Mouse (Mus musculus) neural tube, embryonic 12.5 days (tissue): ENCODE measurements around the gene Rab3c. TPM values are rescaled to one million over a fixed set of nuclear protein-coding genes. Genes with fewer than 3 reads are reported as not detected.

Experiments
- ATAC-seq: fragments of 200-750 bp; cut with Nextera tagmentation; 2 replicates; pipeline ENCODE4 v1.8.0; 2017; ENCODE audit warnings: low read depth, mild to moderate bottlenecking, moderate TSS enrichment, moderate library complexity; ENCODE audit not compliant: low FRiP score
- H3K27ac ChIP-seq: fragments of 300-500 bp; sonication (generic); 2 replicates; pipeline ENCODE4 v1.5.1; 2016
- H3K27me3 ChIP-seq: fragments of 300-500 bp; sonication (generic); replicated peaks from 2 replicates; pipeline ENCODE4 v1.6.1; 2016; ENCODE audit warnings: mild to moderate bottlenecking
- H3K36me3 ChIP-seq: fragments of 300-500 bp; sonication (generic); 2 replicates; pipeline ENCODE4 v1.6.1; 2016; ENCODE audit warnings: mild to moderate bottlenecking
- H3K4me1 ChIP-seq: fragments of 300-500 bp; sonication (generic); 2 replicates; pipeline ENCODE4 v1.6.1; 2016
- H3K4me2 ChIP-seq: fragments of 300-500 bp; sonication (generic); replicated peaks from 2 replicates; pipeline ENCODE4 v1.6.1; 2016; ENCODE audit warnings: mild to moderate bottlenecking
- H3K4me3 ChIP-seq: fragments of 300-500 bp; sonication (generic); 2 replicates; pipeline ENCODE4 v1.5.1; 2016
- H3K9ac ChIP-seq: fragments of 300-500 bp; sonication (generic); 2 replicates; pipeline ENCODE4 v1.6.1; 2016; ENCODE audit warnings: mild to moderate bottlenecking
- H3K9me3 ChIP-seq: fragments of 300-500 bp; sonication (generic); 2 replicates; pipeline ENCODE4 v1.6.1; 2016; ENCODE audit warnings: mild to moderate bottlenecking
- WGBS: fragments of 180-500 bp; shearing (Covaris S2); methylation state at CpG from one replicate; pipeline ENCODE4 v1.1.7; 2016; 5-methylcytosine and 5-hydroxymethylcytosine counted together
- polyA plus RNA-seq: library from polyadenylated mRNA; unstranded; fragments of >200 nt; fragmentation: Nextera tagmentation; extraction: Ambion mirVana; gene quantifications from 2 replicates; pipeline ENCODE4 v1.2.1, GENCODE M21; 2016

Gene Rab3c
- polyA plus RNA-seq, 1 experiment from 2014 or later = 92.4 TPM

DNA sequence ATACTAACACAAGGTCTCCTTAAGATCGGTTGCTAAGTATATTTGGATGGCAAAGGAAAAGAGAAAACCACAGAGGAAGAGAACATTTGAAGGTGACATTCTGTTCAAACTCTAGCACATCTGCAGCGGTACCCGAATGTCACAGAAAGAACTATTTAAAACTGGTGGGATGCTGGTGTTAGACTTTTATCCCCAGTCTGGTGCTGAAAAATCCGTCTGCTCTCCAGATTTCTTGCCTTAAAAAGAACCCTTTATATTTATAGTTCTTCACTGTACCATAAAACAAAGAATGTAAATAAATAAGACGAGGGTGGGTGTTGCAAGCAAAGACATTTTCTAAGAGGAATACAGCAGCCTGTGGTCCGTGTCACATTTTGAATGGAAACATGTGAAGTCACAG, 105.1 kb downstream of the Rab3c start:
- Histone ChIP-seq H3K9me3 (no peaks in the 10 kb centered on the region), H3K4me1 (no peaks in the 10 kb centered on the region), H3K27me3 (no peaks in the 10 kb centered on the region), H3K27ac (no peak overlapping the region), H3K4me3 (no peak overlapping the region), H3K4me2 (no peak overlapping the region), H3K36me3 (no peaks in the 10 kb centered on the region), H3K9ac (no peak overlapping the region)
- no peak for ATAC-seq
- 80% methylated on average over 6 of the region's 6 CpGs for WGBS

DNA sequence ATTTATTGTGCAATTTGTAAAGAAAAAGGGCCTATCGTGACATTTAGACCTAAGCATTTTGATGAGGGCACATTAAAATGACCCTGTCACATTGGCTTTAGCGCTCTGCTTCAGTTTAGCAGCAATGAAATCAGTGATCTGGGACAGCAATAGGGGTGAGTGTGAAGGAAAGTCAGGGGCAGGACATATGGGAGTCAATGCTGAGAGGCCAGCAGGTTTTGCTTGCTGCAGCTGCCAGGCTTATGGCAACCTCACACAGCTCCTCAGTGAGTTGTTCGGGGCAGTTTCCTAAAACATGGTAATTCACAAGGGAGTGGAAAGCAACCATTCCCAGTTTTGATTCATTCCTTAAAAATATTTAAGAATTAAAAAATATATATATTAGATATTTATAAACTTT, 111.1 kb downstream of the Rab3c start:
- Histone ChIP-seq H3K4me3 (no peak overlapping the region), H3K4me1 (peaks cover 14% of the 10 kb centered on the region), H3K9me3 (no peaks in the 10 kb centered on the region), H3K9ac (no peak overlapping the region), H3K4me2 (no peak overlapping the region), H3K36me3 (no peaks in the 10 kb centered on the region), H3K27ac (no peak overlapping the region), H3K27me3 (no peaks in the 10 kb centered on the region)
- no peak for ATAC-seq
- 71% methylated on average over 3 of the region's 3 CpGs for WGBS

DNA sequence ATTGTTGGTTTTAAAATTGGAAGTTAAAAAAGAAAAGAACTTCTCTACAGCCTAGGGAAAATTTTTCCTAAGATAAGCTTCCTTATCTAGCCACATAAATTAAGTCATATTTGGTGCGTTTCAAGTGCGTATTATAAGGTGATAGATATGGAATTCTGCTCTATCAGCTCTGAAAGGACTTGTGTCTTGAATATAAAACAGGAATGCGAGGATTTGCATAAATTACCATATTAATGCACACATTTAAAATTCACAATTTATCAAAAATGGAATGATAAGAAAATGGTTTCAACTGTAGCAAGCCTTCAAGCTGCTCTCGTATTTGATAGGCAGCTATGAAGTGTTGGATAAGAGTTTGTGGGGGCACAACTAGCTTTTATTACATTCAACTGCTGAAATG, 111.6 kb downstream of the Rab3c start:
- Histone ChIP-seq H3K27me3 (no peaks in the 10 kb centered on the region), H3K4me3 (no peak overlapping the region), H3K4me1 (peaks cover 14% of the 10 kb centered on the region), H3K27ac (no peak overlapping the region), H3K9ac (no peak overlapping the region), H3K9me3 (no peaks in the 10 kb centered on the region), H3K4me2 (no peak overlapping the region), H3K36me3 (no peaks in the 10 kb centered on the region)
- ATAC-seq = no peak
- WGBS = 64% methylated on average over 4 of the region's 4 CpGs

DNA sequence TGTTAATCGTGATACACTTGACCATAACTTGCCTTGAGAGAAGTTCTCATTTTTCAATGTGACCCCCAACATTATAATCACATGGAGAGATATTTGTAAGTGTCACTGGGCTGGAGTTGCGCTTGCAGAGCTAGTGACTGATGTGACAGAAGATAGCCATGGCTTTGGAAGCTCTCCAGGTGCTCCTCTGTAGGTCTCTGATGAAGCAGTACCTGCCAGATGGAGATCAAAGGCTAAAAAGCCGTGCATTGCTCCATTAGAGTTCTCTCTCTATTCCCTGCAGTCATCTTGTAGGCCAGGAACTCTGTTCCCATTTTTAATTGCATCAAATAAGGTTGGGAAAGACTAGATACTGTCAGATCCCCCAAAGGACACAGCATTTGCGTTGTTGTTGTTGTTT, 112.2 kb downstream of the Rab3c start:
- WGBS = 89% methylated on average over 4 of the region's 4 CpGs
- peaks cover 14% of the 10 kb centered on the region for H3K4me1 ChIP-seq
- H3K4me3 ChIP-seq = no peak overlapping the region
- no peak overlapping the region for H3K4me2 ChIP-seq
- no peak overlapping the region for H3K27ac ChIP-seq
- no peaks in the 10 kb centered on the region for H3K9me3 ChIP-seq
- no peak for ATAC-seq
- no peaks in the 10 kb centered on the region for H3K36me3 ChIP-seq
- H3K9ac ChIP-seq = no peak overlapping the region
- no peaks in the 10 kb centered on the region for H3K27me3 ChIP-seq

DNA sequence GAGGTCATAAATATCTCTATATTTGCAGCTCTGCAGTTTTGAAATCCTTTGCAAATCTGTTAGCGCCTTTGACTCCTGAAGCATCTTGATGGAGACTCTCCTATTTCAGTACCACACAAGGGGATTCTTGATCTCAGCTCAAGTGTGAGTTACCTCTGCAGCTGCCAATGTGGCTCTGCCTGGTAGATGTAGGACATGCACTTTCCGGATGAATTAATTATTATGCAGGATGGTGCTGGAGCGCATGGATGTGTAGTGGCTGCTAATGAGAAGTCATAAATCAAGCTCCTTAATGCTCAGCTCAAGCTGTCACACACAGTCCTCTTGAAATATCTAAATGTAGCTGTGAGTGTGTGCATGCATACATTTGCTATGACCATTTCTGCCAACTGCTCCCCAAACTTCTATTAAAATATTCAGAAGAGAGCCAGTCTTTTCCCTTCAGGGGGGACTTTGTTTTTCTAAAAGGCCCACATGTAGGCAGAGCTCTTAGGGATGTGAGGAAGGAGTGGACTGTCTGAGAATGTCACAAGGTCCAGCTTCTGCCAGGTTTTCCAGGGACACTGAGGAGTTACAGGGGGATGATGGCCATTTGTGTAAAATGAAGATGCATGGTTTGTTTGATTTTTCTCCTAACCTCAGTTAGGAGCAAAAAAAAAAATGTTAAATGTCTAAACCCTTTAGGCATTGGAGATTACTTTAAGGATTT, 114.0 kb downstream of the Rab3c start:
- Histone ChIP-seq H3K9ac (no peak overlapping the region), H3K27ac (0 out of 2 replicates have a peak overlapping the region, but pooled peaks have one; percentile 37), H3K4me2 (no peak overlapping the region), H3K36me3 (no peaks in the 10 kb centered on the region), H3K27me3 (no peaks in the 10 kb centered on the region), H3K9me3 (no peaks in the 10 kb centered on the region), H3K4me1 (peaks cover 14% of the 10 kb centered on the region), H3K4me3 (no peak overlapping the region)
- peak; percentile 96 for ATAC-seq
- 48% methylated on average over 3 of the region's 3 CpGs for WGBS

DNA sequence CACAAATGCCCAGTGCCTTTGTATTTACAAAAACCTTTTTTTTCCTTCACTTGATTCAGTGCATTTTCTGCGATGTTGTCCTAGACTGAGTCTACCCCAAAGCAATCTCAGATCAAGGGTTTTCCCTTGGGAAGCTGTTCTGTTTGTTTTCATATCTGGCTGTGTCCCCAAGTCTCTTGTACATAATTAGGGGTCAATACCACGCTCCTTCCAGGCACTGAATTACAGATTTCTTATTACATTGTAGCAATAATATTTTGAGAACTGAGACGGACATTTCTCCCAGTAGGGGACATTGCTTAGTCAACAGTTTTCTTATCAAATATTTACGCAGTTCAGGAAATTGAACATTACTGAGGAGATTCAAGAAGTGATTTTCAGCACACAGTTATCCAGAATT, 120.8 kb downstream of the Rab3c start:
- Histone ChIP-seq H3K27ac (no peak overlapping the region), H3K4me1 (peaks cover 9% of the 10 kb centered on the region), H3K9me3 (no peaks in the 10 kb centered on the region), H3K4me2 (no peak overlapping the region), H3K4me3 (no peak overlapping the region), H3K9ac (no peak overlapping the region), H3K27me3 (no peaks in the 10 kb centered on the region), H3K36me3 (no peaks in the 10 kb centered on the region)
- 56% methylated on average over 4 of the region's 4 CpGs for WGBS
- no peak for ATAC-seq

DNA sequence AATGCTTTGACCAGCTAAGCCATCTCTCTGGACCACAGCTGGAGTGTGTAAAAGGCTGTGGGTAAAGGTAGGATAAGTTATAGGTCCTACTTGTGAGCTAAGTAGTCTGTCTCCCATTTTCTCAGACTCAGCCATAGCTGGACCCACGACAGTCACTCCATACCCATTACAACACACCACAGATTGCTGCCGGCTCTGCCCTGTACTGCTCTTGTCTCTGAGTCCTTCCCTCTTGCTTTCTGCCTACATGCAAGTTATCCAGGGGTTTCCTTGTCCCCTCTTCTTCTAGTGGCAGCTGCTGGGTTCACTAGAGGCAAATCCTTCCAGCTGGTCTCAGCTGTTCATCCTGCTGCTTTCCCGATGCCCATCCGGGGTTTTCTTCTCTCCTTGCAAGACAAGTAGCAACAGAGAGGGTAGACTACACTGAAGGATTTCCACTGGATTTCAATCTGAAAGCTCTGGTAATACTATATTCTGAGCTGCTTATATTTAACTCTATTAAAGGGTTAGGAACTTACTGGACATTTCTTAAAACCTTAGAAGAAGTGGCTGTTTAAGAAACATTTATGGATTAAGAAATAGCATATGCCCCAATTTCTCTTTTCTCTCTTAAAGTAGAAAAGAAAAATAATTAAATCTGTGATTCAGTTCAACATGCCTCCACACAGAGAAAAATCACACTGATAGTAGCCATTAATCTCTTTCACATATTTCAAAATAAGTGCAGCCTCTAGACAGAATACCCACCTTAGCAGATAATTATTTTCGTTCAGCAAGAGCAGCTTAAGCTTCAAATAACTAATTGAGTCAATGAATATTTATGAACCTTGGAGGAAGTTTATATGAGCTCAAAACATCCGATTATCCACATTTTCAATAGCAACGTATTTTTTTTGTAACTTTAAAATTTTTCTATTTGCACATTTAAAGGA, 121.9 kb downstream of the Rab3c start:
- Histone ChIP-seq H3K4me3 (no peak overlapping the region), H3K27ac (peak overlapping the region; percentile 26; the same call in 1 of the 2 replicates), H3K36me3 (no peaks in the 10 kb centered on the region), H3K4me2 (no peak overlapping the region), H3K9ac (no peak overlapping the region), H3K4me1 (peaks cover 9% of the 10 kb centered on the region), H3K27me3 (no peaks in the 10 kb centered on the region), H3K9me3 (no peaks in the 10 kb centered on the region)
- no peak; the same call in 1 of the 2 replicates for ATAC-seq
- 57% methylated on average over 7 of the region's 7 CpGs for WGBS

DNA sequence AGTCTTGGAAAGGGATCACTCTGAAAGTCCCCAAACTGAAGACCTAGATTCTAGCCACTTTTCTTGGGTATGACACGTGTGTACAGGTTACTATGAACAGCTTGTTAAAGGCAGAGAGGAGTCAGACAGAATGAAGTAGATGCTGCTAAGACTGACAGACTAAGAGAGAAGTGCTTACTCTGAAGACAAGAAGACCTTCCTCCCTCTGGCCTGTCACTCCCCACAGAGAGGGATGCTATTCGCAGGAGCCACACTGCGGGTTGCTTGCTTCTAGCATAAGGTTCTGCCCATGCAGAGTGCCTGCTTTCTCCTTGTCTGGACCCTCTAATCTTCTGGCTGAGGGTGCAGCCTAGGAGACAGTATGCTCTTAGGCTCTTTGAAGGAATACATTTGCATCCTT, 135.3 kb downstream of the Rab3c start:
- no peak overlapping the region for H3K9ac ChIP-seq
- no peak overlapping the region for H3K4me2 ChIP-seq
- peak overlapping the region; percentile 21; the same call in 1 of the 2 replicates for H3K27ac ChIP-seq
- 61% methylated on average over 3 of the region's 3 CpGs for WGBS
- H3K9me3 ChIP-seq = no peaks in the 10 kb centered on the region
- ATAC-seq = peak; percentile 41; the same call in 1 of the 2 replicates
- no peak overlapping the region for H3K4me3 ChIP-seq
- no peaks in the 10 kb centered on the region for H3K27me3 ChIP-seq
- H3K36me3 ChIP-seq = no peaks in the 10 kb centered on the region
- peaks cover 10% of the 10 kb centered on the region for H3K4me1 ChIP-seq

DNA sequence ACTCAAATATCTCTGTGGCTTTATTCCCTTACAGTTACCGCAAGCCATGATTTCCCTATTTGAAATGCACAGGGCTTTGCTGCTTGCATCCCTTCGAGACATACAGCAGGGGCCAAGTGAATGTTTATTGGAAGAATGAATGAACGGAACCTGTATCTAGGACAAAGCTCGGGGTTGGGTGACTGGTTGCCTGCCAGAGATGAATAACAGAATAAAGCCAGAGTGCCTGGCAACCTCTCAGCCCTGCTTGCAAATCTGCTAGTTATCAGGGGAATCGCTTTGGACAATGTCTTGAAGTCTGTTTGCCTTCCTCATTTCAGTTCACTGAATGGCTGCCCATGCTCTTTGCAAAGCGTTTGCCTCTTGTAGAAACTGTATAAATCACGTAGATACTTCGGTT, 135.8 kb downstream of the Rab3c start:
- no peak overlapping the region for H3K9ac ChIP-seq
- 49% methylated on average over 8 of the region's 8 CpGs for WGBS
- H3K4me3 ChIP-seq = no peak overlapping the region
- H3K9me3 ChIP-seq = no peaks in the 10 kb centered on the region
- H3K4me1 ChIP-seq = peaks cover 10% of the 10 kb centered on the region
- H3K27me3 ChIP-seq = no peaks in the 10 kb centered on the region
- H3K4me2 ChIP-seq = no peak overlapping the region
- ATAC-seq = peak; percentile 68; the same call in 1 of the 2 replicates
- H3K36me3 ChIP-seq = no peaks in the 10 kb centered on the region
- peak overlapping the region; percentile 21; the same call in 1 of the 2 replicates for H3K27ac ChIP-seq

DNA sequence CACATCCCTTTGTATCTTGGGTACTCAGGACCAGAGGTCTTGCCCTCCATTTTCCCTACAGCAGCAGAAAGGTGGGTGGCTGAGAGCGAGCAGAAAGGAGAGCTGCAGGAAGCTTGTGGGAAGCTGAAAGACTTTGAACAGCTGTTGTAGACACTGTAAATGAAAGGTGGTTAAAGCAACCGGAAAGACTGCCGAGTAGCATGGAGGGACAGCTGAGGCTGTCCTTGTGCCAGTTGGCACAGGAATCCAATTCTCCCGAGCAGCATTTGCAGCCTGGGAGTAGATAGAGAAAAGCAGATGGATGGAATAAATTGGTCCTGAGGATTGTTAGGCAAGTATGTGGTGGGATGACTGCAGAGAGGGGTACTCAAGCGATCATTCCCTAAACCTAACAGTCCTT, 141.5 kb downstream of the Rab3c start:
- Histone ChIP-seq H3K4me2 (no peak overlapping the region), H3K9me3 (no peaks in the 10 kb centered on the region), H3K36me3 (no peaks in the 10 kb centered on the region), H3K4me1 (no peaks in the 10 kb centered on the region), H3K27me3 (no peaks in the 10 kb centered on the region), H3K27ac (no peak overlapping the region), H3K9ac (no peak overlapping the region), H3K4me3 (no peak overlapping the region)
- 74% methylated on average over 5 of the region's 5 CpGs for WGBS
- ATAC-seq = no peak

DNA sequence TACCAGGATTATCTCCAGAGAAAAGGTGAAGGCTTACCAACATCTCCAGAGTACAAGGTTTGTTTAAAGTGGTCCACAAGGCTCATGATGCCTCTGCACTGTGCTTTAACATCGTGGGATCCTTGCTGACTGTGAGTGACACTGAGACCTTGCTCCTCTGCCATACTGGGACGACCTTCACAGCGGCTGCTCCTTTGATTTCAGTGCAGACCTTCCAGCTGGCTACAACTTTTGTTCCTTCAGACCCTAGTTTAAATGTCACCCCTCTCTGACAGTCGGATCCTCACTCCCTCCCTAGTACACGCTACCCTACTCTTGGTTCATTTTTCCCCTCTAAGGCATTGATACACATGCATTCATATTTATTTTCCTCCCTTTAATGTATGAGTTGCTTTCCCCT, 142.2 kb downstream of the Rab3c start:
- no peak overlapping the region for H3K4me3 ChIP-seq
- no peaks in the 10 kb centered on the region for H3K4me1 ChIP-seq
- no peak for ATAC-seq
- no peaks in the 10 kb centered on the region for H3K36me3 ChIP-seq
- H3K27me3 ChIP-seq = no peaks in the 10 kb centered on the region
- H3K27ac ChIP-seq = no peak overlapping the region
- no peak overlapping the region for H3K9ac ChIP-seq
- no peak overlapping the region for H3K4me2 ChIP-seq
- 81% methylated on average over 5 of the region's 5 CpGs for WGBS
- H3K9me3 ChIP-seq = no peaks in the 10 kb centered on the region

DNA sequence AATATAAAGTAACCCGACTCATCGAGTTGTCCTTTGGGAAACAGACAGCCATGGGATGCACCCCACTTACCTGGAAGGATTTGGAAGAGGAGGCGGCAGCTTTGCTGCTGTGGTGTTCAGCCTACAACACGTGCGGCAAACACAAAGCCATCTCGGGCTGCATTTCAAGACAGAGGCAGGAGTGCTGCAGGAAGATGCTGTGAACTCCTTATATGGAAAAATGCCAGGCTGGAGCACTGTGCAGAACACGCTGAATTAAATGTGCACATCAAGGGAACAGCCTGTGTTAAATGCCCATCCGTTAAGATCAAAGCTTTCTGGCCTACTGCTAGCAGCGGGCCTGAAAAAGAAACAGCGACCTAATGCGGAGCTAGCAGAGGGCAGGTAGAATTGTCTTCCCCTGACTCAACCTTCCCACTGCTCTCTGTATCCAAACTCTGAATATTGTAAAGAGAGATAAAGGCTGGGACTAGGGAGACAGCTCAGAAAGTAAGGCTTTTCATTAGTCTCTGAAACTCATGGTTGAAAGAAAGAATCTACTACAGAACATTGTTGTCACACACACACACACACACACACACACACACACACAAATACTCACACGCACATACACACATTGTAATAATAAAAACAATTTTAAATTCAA, 153.1 kb downstream of the Rab3c start:
- 0 out of 2 replicates have a peak, but pooled peaks have one; percentile 25 for ATAC-seq
- Histone ChIP-seq H3K4me3 (no peak overlapping the region), H3K36me3 (no peaks in the 10 kb centered on the region), H3K9ac (no peak overlapping the region), H3K4me2 (no peak overlapping the region), H3K27ac (no peak overlapping the region), H3K27me3 (no peaks in the 10 kb centered on the region), H3K4me1 (no peaks in the 10 kb centered on the region), H3K9me3 (no peaks in the 10 kb centered on the region)
- WGBS = 61% methylated on average over 12 of the region's 12 CpGs
